Mouse (Mus musculus): ENCODE measurements around the gene AC124108.1. TPM values are rescaled to one million over a fixed set of nuclear protein-coding genes. Genes with fewer than 3 reads are reported as not detected.
"Not testable (repeated sequence)": the region's sequence is repeated elsewhere in the genome, so short reads cannot be mapped to it uniquely, and the experiment has no call there.

The AC124108.1 gene
- total RNA-seq, 1 experiment: 5.0 TPM

GRCm38 (mm10) chr1:132158741-132159140, 32.5 kb upstream of the AC124108.1 start:
- Histone ChIP-seq H3K27ac (ENCODE audit: insufficient read depth, low read depth, low read length, poor library complexity, severe bottlenecking) (no peak overlapping the region; the same call in 1 of the 2 replicates), H3K4me3 (ENCODE audit: insufficient read depth in 1 of 2, low read depth in 1 of 2, low read length in 2 of 2, poor library complexity in 1 of 2, severe bottlenecking in 1 of 2) (no peak overlapping the region), H3K4me1 (ENCODE audit: control insufficient read depth in 2 of 2, insufficient read depth in 2 of 2, low read length in 2 of 2, poor library complexity in 1 of 2) (peaks cover 11 to 24% of the 10 kb centered on the region in 2 experiments; a peak in 3 of 4 replicates), H3K36me3 (ENCODE audit: control insufficient read depth, insufficient read depth, low read length, poor library complexity, severe bottlenecking) (no peaks in the 10 kb centered on the region), H3K9me3 (ENCODE audit: control insufficient read depth, insufficient read depth, low read depth, low read length) (no peaks in the 10 kb centered on the region), H3K9ac (ENCODE audit: insufficient read depth, low read depth, low read length, poor library complexity, severe bottlenecking) (no peak overlapping the region)
- TF ChIP-seq CHD2 (IDR thresholded peaks at IDR 0.05; ENCODE audit: low read depth, low read length) (no peak), MAFK (IDR thresholded peaks at IDR 0.05; ENCODE audit: insufficient read depth, low read depth, low read length) (no peak), ZNF384 (IDR thresholded peaks at IDR 0.05; ENCODE audit: low read depth, low read length) (no peak), ZC3H11A (IDR thresholded peaks at IDR 0.05; ENCODE audit: borderline replicate concordance, low read depth, low read length) (no peak)
- in situ Hi-C loops (cut with MboI; ENCODE audit: low sequenced_read_pairs in 2 of 2, unreplicated experiment in 2 of 2): loop anchor here in 1 of 2 experiments (5.0 kb wide), 1 partner anchor 36 kb away; no protein-coding TSS in a partner anchor
- DNase-seq (ENCODE audit: low read depth, low spot score): no peak

GRCm38 (mm10) chr1:132159681-132160080, 31.6 kb upstream of the AC124108.1 start:
- no peak for DNase-seq (ENCODE audit: low read depth, low spot score)
- H3K9me3 ChIP-seq (ENCODE audit: control insufficient read depth, insufficient read depth, low read depth, low read length): no peaks in the 10 kb centered on the region
- H3K4me1 ChIP-seq (ENCODE audit: control insufficient read depth in 2 of 2, insufficient read depth in 2 of 2, low read length in 2 of 2, poor library complexity in 1 of 2): peaks cover 11 to 25% of the 10 kb centered on the region in 2 experiments; a peak in 3 of 4 replicates
- H3K4me3 ChIP-seq (ENCODE audit: insufficient read depth in 1 of 2, low read depth in 1 of 2, low read length in 2 of 2, poor library complexity in 1 of 2, severe bottlenecking in 1 of 2): no peak overlapping the region
- in situ Hi-C loops (cut with MboI; ENCODE audit: low sequenced_read_pairs in 2 of 2, unreplicated experiment in 2 of 2): loop anchor here in 1 of 2 experiments (5.0 to 10.0 kb wide), 2 partner anchors 37 to 75 kb away; no protein-coding TSS in a partner anchor
- no peak overlapping the region for H3K9ac ChIP-seq (ENCODE audit: insufficient read depth, low read depth, low read length, poor library complexity, severe bottlenecking)
- no peaks in the 10 kb centered on the region for H3K36me3 ChIP-seq (ENCODE audit: control insufficient read depth, insufficient read depth, low read length, poor library complexity, severe bottlenecking)
- no peak for TF ChIP-seq ZNF384 (IDR thresholded peaks at IDR 0.05; ENCODE audit: low read depth, low read length)
- no peak for TF ChIP-seq MAFK (IDR thresholded peaks at IDR 0.05; ENCODE audit: insufficient read depth, low read depth, low read length)
- no peak for TF ChIP-seq HCFC1 (IDR thresholded peaks at IDR 0.05; ENCODE audit: borderline replicate concordance, insufficient read depth, low read length)
- no peak for TF ChIP-seq ZC3H11A (IDR thresholded peaks at IDR 0.05; ENCODE audit: borderline replicate concordance, low read depth, low read length)
- no peak for TF ChIP-seq CHD2 (IDR thresholded peaks at IDR 0.05; ENCODE audit: low read depth, low read length)
- H3K27ac ChIP-seq (ENCODE audit: insufficient read depth, low read depth, low read length, poor library complexity, severe bottlenecking): no peak overlapping the region

- no peaks in the 10 kb centered on the region for H3K36me3 ChIP-seq (ENCODE audit: control insufficient read depth, insufficient read depth, low read length, poor library complexity, severe bottlenecking)
- peaks cover 11 to 27% of the 10 kb centered on the region in 2 experiments; a peak in 3 of 4 replicates for H3K4me1 ChIP-seq (ENCODE audit: control insufficient read depth in 2 of 2, insufficient read depth in 2 of 2, low read length in 2 of 2, poor library complexity in 1 of 2)
- no peak for TF ChIP-seq ZNF384 (IDR thresholded peaks at IDR 0.05; ENCODE audit: low read depth, low read length)
- no peak for TF ChIP-seq ZC3H11A (IDR thresholded peaks at IDR 0.05; ENCODE audit: borderline replicate concordance, low read depth, low read length)
- H3K9ac ChIP-seq (ENCODE audit: insufficient read depth, low read depth, low read length, poor library complexity, severe bottlenecking): no peak overlapping the region
- no peak for DNase-seq (ENCODE audit: low read depth, low spot score)
- in situ Hi-C loops (cut with MboI; ENCODE audit: low sequenced_read_pairs in 2 of 2, unreplicated experiment in 2 of 2): loop anchor here in 1 of 2 experiments (10.0 kb wide), 1 partner anchor 73 kb away; no protein-coding TSS in a partner anchor
- no peak overlapping the region for H3K27ac ChIP-seq (ENCODE audit: insufficient read depth, low read depth, low read length, poor library complexity, severe bottlenecking)
- H3K9me3 ChIP-seq (ENCODE audit: control insufficient read depth, insufficient read depth, low read depth, low read length): no peaks in the 10 kb centered on the region
- no peak overlapping the region for H3K4me3 ChIP-seq (ENCODE audit: insufficient read depth in 1 of 2, low read depth in 1 of 2, low read length in 2 of 2, poor library complexity in 1 of 2, severe bottlenecking in 1 of 2)
Observed at GRCm38 (mm10) chr1:132161211-132161880, 29.9 kb upstream of the AC124108.1 start.

- not testable (repeated sequence) for H3K9ac ChIP-seq (ENCODE audit: insufficient read depth, low read depth, low read length, poor library complexity, severe bottlenecking); H3K27ac ChIP-seq (ENCODE audit: insufficient read depth, low read depth, low read length, poor library complexity, severe bottlenecking); H3K9me3 ChIP-seq (ENCODE audit: control insufficient read depth, insufficient read depth, low read depth, low read length); H3K36me3 ChIP-seq (ENCODE audit: control insufficient read depth, insufficient read depth, low read length, poor library complexity, severe bottlenecking); H3K4me3 ChIP-seq (ENCODE audit: insufficient read depth in 1 of 2, low read depth in 1 of 2, low read length in 2 of 2, poor library complexity in 1 of 2, severe bottlenecking in 1 of 2); DNase-seq (ENCODE audit: low read depth, low spot score)
- in situ Hi-C loops (cut with MboI; ENCODE audit: low sequenced_read_pairs in 2 of 2, unreplicated experiment in 2 of 2): loop anchor here in 1 of 2 experiments (10.0 kb wide), 1 partner anchor 72 kb away; no protein-coding TSS in a partner anchor
- peaks cover 10 to 27% of the 10 kb centered on the region in 2 experiments; a peak in 3 of 4 replicates for H3K4me1 ChIP-seq (ENCODE audit: control insufficient read depth in 2 of 2, insufficient read depth in 2 of 2, low read length in 2 of 2, poor library complexity in 1 of 2)
Observed at GRCm38 (mm10) chr1:132162618-132163017, 28.6 kb upstream of the AC124108.1 start.
